Mouse (Mus musculus) inflammation-experienced regulatory T-cells, adult 6 months (primary cell): ENCODE results near the gene Cdr2l. TPM values are rescaled to one million over a fixed set of nuclear protein-coding genes. Genes with fewer than 3 reads are reported as not detected.

Source experiments
- ATAC-seq: one replicate; pipeline ENCODE4 v1.8.0; 2017
- polyA plus RNA-seq, 3 experiments: library from polyadenylated mRNA; unstranded; fragments of 100-300 nt; shearing (Covaris generic); gene quantifications; one replicate each; pipeline ENCODE4 v1.2.1; 2017

Gene Cdr2l
- polyA plus RNA-seq = not detected

- no peak for ATAC-seq
Observed at GRCm38 (mm10) chr11:115381743-115382539, at the start of gene Cdr2l. Cdr2l (plus strand) TSS chr11:115381916.

DNA sequence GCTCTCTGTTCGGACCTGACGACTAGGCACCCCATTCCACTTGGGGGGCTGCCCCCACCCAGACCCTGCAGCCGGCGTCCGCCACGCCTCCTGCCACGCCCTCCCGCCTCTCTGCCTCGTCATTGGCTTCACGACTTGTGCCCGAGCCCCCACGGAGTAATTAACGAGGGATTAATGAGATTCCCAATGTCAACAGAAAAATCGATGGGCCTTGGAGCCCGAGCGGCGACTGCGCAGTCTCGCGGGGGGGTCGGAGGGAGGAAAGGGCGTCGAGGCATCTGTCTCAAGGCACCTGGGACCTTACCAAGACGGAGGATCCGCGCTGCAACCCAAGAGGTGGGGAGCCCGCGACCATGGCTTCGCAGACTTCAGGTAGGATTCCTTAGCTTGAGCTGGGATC lies 47.2 kb upstream of the Cdr2l start, which contains the start of gene Otop3:
TSS of gene Otop3 (plus strand) at position 201 of the 400 bp plus-strand sequence.
- ATAC-seq = no peak

- no peak for ATAC-seq
Observed at GRCm38 (mm10) chr11:115335223-115335622, 46.5 kb upstream of the Cdr2l start.

GRCm38 (mm10) chr11:115336115-115336514 lies 45.6 kb upstream of the Cdr2l start:
- ATAC-seq = no peak

DNA sequence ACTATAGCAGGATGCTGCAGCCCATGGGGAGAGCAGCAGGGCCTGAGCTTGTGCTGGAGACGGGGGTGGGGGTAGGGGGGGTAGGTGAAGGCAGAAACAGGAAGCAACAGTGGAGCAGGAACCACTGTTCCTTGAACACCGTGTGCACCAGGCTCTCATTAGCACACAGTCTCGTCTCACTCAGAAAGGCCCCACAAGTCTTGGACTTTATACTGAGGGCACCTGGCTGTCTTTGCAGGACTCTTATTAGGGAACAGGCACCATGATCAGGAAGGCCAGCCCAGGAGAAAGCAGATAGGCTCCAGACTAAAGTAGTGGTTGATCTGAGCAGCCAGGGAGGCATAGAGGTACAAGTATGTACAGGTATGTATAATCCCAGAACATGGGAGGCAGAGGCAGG lies 44.4 kb upstream of the Cdr2l start:
- ATAC-seq = no peak

DNA sequence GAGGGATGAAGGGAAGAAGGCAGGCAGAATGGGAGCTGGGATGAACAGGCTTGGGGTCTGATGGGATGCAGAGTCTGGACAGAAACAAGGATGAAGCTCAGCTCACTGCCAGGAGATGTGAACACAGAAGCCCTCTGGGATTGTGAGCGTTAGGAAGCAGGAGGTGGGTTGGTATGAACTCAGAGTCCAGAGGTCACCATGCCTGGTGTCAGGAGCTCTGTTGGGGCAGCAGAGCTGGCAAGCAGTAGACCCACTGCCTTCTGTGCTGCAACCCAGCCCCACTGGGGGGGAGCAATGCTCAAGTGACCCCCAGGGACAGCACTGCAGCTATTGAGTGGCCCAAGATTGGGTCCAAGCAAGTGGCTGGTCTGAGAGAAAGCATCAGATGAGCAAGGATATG lies 43.9 kb upstream of the Cdr2l start:
- ATAC-seq = no peak

DNA sequence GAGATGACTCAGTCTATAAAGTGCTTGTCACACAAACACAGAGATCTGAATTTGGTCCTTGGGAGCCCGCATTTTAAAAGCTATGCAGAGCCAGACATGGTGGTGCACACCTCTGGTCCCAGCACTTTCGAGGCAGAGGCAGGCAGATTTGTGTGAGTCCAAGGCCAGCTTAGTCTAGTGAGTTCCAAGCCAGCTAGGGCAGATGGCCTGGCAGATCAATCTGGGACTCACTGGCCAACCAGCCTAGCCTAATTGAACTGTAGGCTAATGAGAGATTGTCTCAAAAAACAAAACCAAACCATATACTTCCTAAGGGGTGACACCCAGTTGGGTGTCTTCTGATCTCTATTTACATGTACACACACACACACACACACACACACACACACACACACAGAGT lies 40.5 kb upstream of the Cdr2l start:
- no peak for ATAC-seq

GRCm38 (mm10) chr11:115341866-115342265 lies 39.9 kb upstream of the Cdr2l start:
- no peak for ATAC-seq

DNA sequence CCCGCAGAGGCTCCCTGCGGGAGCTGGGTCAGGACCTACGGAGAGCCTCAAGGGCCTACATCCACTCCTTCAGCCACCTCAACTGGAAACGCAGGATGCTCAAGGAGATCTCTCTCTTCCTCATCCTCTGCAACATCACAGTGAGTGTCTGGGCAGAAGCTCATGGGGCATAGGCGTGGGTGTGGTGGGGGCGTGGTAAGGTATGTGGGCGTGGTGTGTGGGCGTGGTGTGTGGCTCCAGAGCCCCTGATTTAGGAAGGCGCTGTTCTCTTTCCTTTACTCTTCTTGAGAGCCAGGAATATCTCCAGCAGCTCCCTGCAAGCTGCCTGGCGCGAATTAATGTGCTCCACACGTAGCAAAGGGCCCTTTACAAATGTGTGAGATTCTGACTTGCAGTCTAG lies 36.7 kb upstream of the Cdr2l start:
- no peak for ATAC-seq

DNA sequence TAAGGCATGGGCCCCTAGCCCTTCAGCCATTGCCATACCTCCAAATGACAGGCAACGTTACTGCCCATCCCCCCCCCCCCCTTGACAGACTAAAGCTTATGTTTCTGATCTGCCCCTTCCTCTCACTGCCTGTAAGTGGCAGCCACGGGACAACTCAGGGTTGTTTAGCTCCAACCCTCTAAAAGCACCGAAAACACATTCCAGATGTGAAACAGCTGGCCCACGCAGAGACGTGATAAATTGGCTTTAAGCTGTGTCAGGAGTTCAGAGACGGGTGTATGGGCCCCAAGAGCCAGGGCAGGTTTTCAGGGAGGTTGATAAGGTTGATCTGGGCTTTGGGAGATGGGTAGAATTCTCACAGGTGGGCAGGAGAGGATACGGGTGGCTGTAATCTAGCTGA lies 36.2 kb upstream of the Cdr2l start:
- no peak for ATAC-seq

- no peak for ATAC-seq
Observed at GRCm38 (mm10) chr11:115348681-115349248, 33.0 kb upstream of the Cdr2l start.

DNA sequence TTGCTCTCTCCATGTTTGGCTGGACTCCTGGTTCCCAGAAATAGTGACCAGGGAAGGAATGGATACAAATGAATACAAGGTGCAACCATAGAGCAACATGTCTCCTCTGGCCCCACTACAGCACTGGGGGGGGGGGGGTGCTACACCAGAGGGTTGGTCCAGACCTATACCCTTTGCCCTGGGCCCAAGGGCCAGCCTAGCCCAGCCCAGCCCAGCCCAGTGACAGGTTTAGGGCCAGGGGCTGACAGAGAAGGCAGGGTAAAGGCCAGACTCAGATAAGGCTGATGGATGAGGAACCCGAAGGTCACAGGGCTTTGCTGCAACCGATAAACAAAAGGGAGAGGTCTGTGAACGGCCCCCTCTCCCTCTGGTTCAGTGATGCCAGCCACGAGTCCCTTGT lies 31.7 kb upstream of the Cdr2l start:
- ATAC-seq = no peak

GRCm38 (mm10) chr11:115353375-115353774 lies 28.3 kb upstream of the Cdr2l start:
- ATAC-seq = no peak

DNA sequence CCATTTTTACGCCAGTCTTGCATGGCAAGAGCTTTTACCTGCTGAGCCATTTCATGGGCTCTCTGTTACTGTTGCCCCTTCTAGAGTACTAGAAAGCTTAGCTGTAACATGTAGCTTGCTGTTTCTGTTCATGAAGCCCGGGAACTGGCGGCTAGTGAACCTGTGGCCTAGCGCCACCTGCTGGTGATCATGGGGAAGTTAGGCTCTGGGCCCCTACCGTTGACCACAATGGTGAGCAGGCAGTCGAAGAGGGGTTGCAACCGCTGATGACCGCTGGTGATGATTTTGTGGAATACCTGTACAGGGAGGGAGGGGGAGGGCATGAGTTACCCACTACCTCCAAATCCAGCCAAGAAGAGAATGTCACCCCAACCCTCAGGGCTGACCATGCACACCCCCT lies 27.5 kb upstream of the Cdr2l start:
- ATAC-seq = no peak

GRCm38 (mm10) chr11:115358468-115358867 lies 23.2 kb upstream of the Cdr2l start:
- ATAC-seq = peak; percentile 46

DNA sequence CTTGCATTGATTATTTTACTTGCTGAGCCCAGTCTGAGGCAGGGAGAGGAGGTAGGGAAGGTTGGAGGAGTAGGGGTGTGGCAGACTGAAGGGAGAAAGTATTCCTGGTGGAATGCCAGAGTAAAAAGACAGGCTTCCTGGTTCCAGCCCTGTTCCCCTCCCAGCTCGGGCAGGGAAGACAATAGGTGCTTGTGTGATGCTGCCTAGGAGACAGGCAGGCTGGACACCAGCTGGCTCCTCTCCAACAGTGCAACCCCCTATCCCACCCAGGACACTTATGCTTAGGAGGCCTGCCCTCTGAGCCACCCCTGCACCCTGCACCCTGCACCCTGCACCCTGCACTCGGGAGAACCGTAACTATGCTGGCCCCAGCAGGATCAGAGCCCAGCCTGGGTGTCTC lies 22.4 kb upstream of the Cdr2l start:
- no peak for ATAC-seq

GRCm38 (mm10) chr11:115359726-115360125 lies 22.0 kb upstream of the Cdr2l start:
- ATAC-seq = no peak

DNA sequence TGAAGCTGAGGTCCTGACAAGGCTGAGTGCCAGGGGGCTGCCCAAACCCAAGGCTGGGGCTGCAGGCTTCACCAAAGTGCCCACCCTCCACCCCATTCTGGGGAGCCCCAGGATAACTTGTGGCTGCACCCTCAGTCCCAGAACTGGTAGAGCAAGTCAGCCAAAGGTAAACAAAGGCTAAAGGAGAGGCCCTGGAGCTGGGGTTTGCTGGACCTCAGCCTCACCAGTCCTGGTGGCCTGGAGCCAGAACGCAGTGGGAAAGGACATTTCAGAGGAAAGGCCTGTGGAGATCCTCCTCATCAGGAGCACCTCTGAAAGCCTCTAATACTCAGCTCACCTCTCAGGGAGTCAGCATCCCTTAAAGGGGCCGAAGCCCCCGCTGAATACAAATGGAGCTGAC lies 17.6 kb upstream of the Cdr2l start:
- no peak for ATAC-seq

DNA sequence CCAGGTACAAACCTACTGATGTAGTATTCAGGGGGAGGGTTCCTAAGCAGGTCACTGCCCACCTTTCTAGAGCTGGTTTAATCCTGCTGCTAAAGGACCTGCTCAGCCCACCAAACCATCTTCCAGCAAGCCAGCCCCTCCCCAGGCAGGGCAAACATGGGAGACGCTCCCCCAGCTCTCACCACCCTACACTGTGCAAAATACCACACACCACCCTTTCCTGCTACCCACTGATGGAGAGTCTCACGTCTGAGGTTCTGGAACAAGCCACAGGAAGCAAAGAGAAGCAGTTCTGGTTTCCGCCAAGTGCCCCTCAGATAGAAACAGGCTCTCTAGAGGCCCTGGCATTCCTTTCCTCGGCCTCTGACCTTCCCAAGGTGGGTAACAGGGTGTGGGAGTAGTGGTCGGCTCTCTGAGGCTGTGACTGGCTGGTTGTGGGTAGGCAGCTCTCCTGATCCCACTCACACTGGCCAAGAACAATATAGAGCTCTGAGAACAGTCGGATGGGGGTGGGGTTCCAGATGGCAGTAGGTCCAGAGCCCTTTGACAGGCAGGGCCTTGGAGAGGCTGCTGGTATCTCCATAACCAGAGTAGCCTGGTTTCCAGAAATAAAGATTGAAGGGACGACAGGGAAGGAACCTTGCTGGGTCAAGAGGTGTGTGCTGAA lies 15.5 kb upstream of the Cdr2l start:
- no peak for ATAC-seq

- ATAC-seq = no peak
Observed at GRCm38 (mm10) chr11:115366706-115367394, 14.9 kb upstream of the Cdr2l start.

- ATAC-seq = peak; percentile 85
Observed at GRCm38 (mm10) chr11:115367395-115367944, 14.2 kb upstream of the Cdr2l start, which contains the start of gene Hid1. Hid1 (minus strand) TSS chr11:115367756.

GRCm38 (mm10) chr11:115370368-115370767 lies 11.3 kb upstream of the Cdr2l start:
- no peak for ATAC-seq

GRCm38 (mm10) chr11:115371354-115371753 lies 10.4 kb upstream of the Cdr2l start:
- ATAC-seq = no peak
